Mouse (Mus musculus): ENCODE measurements around the gene Abhd11. TPM values are rescaled to one million over a fixed set of nuclear protein-coding genes. Genes with fewer than 3 reads are reported as not detected.

Gene Abhd11
- total and polyA plus RNA-seq, 2 experiments from 2014 or later: 60.7 to 81.7 TPM

GRCm38 (mm10) chr5:135034593-135034992 lies 25.6 kb downstream of the Abhd11 start:
- DNase-seq (ENCODE audit: low spot score) (no peak), ATAC-seq (no peak)
- Histone ChIP-seq H3K27me3 (ENCODE audit: insufficient read depth, low read length) (no peaks in the 10 kb centered on the region), H3K27ac (no peak overlapping the region), H3K9me3 (ENCODE audit: low read length) (peaks cover 3% of the 10 kb centered on the region; the same call in 1 of the 2 replicates), H3K36me3 (ENCODE audit: insufficient read depth, low read length) (peaks cover 11% of the 10 kb centered on the region), H3K4me3 (ENCODE audit: low read length) (no peak overlapping the region), H3K4me2 (ENCODE audit: low read depth, low read length) (no peak overlapping the region), H3K4me1 (ENCODE audit: insufficient read depth, low read length) (no peaks in the 10 kb centered on the region), H3K9ac (replicated peaks; ENCODE audit: low read length) (no peak overlapping the region)
- TF ChIP-seq CTCF (IDR thresholded peaks at IDR 0.05; ENCODE audit: low read depth): peak; percentile 43; the same call in 1 of the 2 replicates
- WGBS: 97% methylated on average over 2 of the region's 2 CpGs

- Histone ChIP-seq H3K4me2 (ENCODE audit: low read depth, low read length) (no peak overlapping the region), H3K9ac (replicated peaks; ENCODE audit: low read length) (no peak overlapping the region), H3K27ac (no peak overlapping the region), H3K9me3 (ENCODE audit: low read length) (peaks cover 3% of the 10 kb centered on the region; the same call in 1 of the 2 replicates), H3K36me3 (ENCODE audit: insufficient read depth, low read length) (peaks cover 11% of the 10 kb centered on the region), H3K27me3 (ENCODE audit: insufficient read depth, low read length) (no peaks in the 10 kb centered on the region), H3K4me1 (ENCODE audit: insufficient read depth, low read length) (no peaks in the 10 kb centered on the region), H3K4me3 (ENCODE audit: low read length) (no peak overlapping the region)
- 59% methylated on average over 18 of the region's 18 CpGs for WGBS
- ATAC-seq: no peak
- no peak for TF ChIP-seq CTCF (IDR thresholded peaks at IDR 0.05; ENCODE audit: low read depth)
- no peak for DNase-seq (ENCODE audit: low spot score)
Measured at GRCm38 (mm10) chr5:135035608-135036359, 26.8 kb downstream of the Abhd11 start.

GRCm38 (mm10) chr5:135037946-135038345 lies 29.0 kb downstream of the Abhd11 start:
- Histone ChIP-seq H3K27me3 (ENCODE audit: insufficient read depth, low read length) (no peaks in the 10 kb centered on the region), H3K9me3 (ENCODE audit: low read length) (peaks cover 3% of the 10 kb centered on the region; the same call in 1 of the 2 replicates), H3K27ac (no peak overlapping the region), H3K36me3 (ENCODE audit: insufficient read depth, low read length) (peaks cover 11% of the 10 kb centered on the region), H3K9ac (replicated peaks; ENCODE audit: low read length) (no peak overlapping the region), H3K4me1 (ENCODE audit: insufficient read depth, low read length) (no peaks in the 10 kb centered on the region), H3K4me3 (ENCODE audit: low read length) (no peak overlapping the region), H3K4me2 (ENCODE audit: low read depth, low read length) (no peak overlapping the region)
- no peak for DNase-seq (ENCODE audit: low spot score)
- ATAC-seq: no peak
- 95% methylated on average over 3 of the region's 3 CpGs for WGBS
- TF ChIP-seq CTCF (IDR thresholded peaks at IDR 0.05; ENCODE audit: low read depth): no peak

- H3K4me2 ChIP-seq (ENCODE audit: low read depth, low read length): no peak overlapping the region
- H3K9ac ChIP-seq (replicated peaks; ENCODE audit: low read length): no peak overlapping the region
- peaks cover 14% of the 10 kb centered on the region for H3K36me3 ChIP-seq (ENCODE audit: insufficient read depth, low read length)
- TF ChIP-seq CTCF (IDR thresholded peaks at IDR 0.05; ENCODE audit: low read depth): no peak
- no peak overlapping the region for H3K4me3 ChIP-seq (ENCODE audit: low read length)
- ATAC-seq (no peak), DNase-seq (ENCODE audit: low spot score) (no peak)
- 83% methylated on average over 9 of the region's 9 CpGs for WGBS
- no peak overlapping the region for H3K27ac ChIP-seq
- H3K27me3 ChIP-seq (ENCODE audit: insufficient read depth, low read length): no peaks in the 10 kb centered on the region
- peaks cover 3% of the 10 kb centered on the region; the same call in 1 of the 2 replicates for H3K9me3 ChIP-seq (ENCODE audit: low read length)
- H3K4me1 ChIP-seq (ENCODE audit: insufficient read depth, low read length): no peaks in the 10 kb centered on the region
Measured at GRCm38 (mm10) chr5:135039541-135039940, 30.6 kb downstream of the Abhd11 start.

GRCm38 (mm10) chr5:135040059-135040458 lies 31.1 kb downstream of the Abhd11 start:
- Histone ChIP-seq H3K9ac (replicated peaks; ENCODE audit: low read length) (no peak overlapping the region), H3K9me3 (ENCODE audit: low read length) (no peaks in the 10 kb centered on the region), H3K4me3 (ENCODE audit: low read length) (no peak overlapping the region), H3K36me3 (ENCODE audit: insufficient read depth, low read length) (peaks cover 16% of the 10 kb centered on the region), H3K27me3 (ENCODE audit: insufficient read depth, low read length) (no peaks in the 10 kb centered on the region), H3K27ac (no peak overlapping the region), H3K4me1 (ENCODE audit: insufficient read depth, low read length) (no peaks in the 10 kb centered on the region), H3K4me2 (ENCODE audit: low read depth, low read length) (no peak overlapping the region)
- WGBS: 36% methylated on average over 6 of the region's 6 CpGs
- DNase-seq (ENCODE audit: low spot score) (no peak), ATAC-seq (no peak)
- TF ChIP-seq CTCF (IDR thresholded peaks at IDR 0.05; ENCODE audit: low read depth): no peak

- ATAC-seq (no peak), DNase-seq (ENCODE audit: low spot score) (no peak)
- Histone ChIP-seq H3K4me2 (ENCODE audit: low read depth, low read length) (no peak overlapping the region), H3K9ac (replicated peaks; ENCODE audit: low read length) (no peak overlapping the region), H3K4me1 (ENCODE audit: insufficient read depth, low read length) (no peaks in the 10 kb centered on the region), H3K27me3 (ENCODE audit: insufficient read depth, low read length) (no peaks in the 10 kb centered on the region), H3K9me3 (ENCODE audit: low read length) (no peaks in the 10 kb centered on the region), H3K27ac (no peak overlapping the region), H3K36me3 (ENCODE audit: insufficient read depth, low read length) (peaks cover 16% of the 10 kb centered on the region), H3K4me3 (ENCODE audit: low read length) (no peak overlapping the region)
- no peak for TF ChIP-seq CTCF (IDR thresholded peaks at IDR 0.05; ENCODE audit: low read depth)
- 79% methylated on average over 11 of the region's 11 CpGs for WGBS
Measured at GRCm38 (mm10) chr5:135040777-135041176, 31.8 kb downstream of the Abhd11 start.
